Mouse (Mus musculus): ENCODE results near the gene Crybb2. TPM values are rescaled to one million over a fixed set of nuclear protein-coding genes. Genes with fewer than 3 reads are reported as not detected.
A peak's percentile ranks its signal among the peaks of the same experiment; 100 is the strongest.

Gene Crybb2
- polyA plus RNA-seq, 1 experiment from 2014 or later: not detected

- Histone ChIP-seq H3K4me3 (ENCODE audit: low read depth, low read length) (no peak overlapping the region), H3K4me2 (ENCODE audit: low read length) (no peak overlapping the region), H3K27ac (ENCODE audit: low read depth, low read length) (peak overlapping the region; percentile 48; the same call in 1 of the 2 replicates), H3K27me3 (replicated peaks; ENCODE audit: control insufficient read depth, insufficient read depth, low read length) (no peaks in the 10 kb centered on the region), H3K9me3 (replicated peaks; ENCODE audit: control insufficient read depth, low read length) (no peaks in the 10 kb centered on the region), H3K4me1 (ENCODE audit: control insufficient read depth, insufficient read depth, low read length) (peaks cover 11% of the 10 kb centered on the region), H3K9ac (ENCODE audit: low read length) (no peak overlapping the region), H3K36me3 (ENCODE audit: control insufficient read depth, insufficient read depth, low read length) (no peaks in the 10 kb centered on the region)
- no peak for ATAC-seq
- peak; percentile 40 for DNase-seq (ENCODE audit: low spot score)
- 49% methylated on average over 15 of the region's 15 CpGs for WGBS
These were observed 38.6 kb downstream of the Crybb2 start for GRCm38 (mm10) chr5:113031201-113031754.

GRCm38 (mm10) chr5:113030082-113030481 is 39.8 kb downstream of the Crybb2 start:
- no peak overlapping the region for H3K4me3 ChIP-seq (ENCODE audit: low read depth, low read length)
- no peak for ATAC-seq
- H3K36me3 ChIP-seq (ENCODE audit: control insufficient read depth, insufficient read depth, low read length): no peaks in the 10 kb centered on the region
- no peak overlapping the region for H3K4me2 ChIP-seq (ENCODE audit: low read length)
- H3K9me3 ChIP-seq (replicated peaks; ENCODE audit: control insufficient read depth, low read length): no peaks in the 10 kb centered on the region
- no peak overlapping the region for H3K27ac ChIP-seq (ENCODE audit: low read depth, low read length)
- 84% methylated on average over 3 of the region's 3 CpGs for whole genome bisulfite sequencing
- no peak for DNase-seq (ENCODE audit: low spot score)
- H3K4me1 ChIP-seq (ENCODE audit: control insufficient read depth, insufficient read depth, low read length): peaks cover 11% of the 10 kb centered on the region
- H3K27me3 ChIP-seq (replicated peaks; ENCODE audit: control insufficient read depth, insufficient read depth, low read length): no peaks in the 10 kb centered on the region
- no peak overlapping the region for H3K9ac ChIP-seq (ENCODE audit: low read length)

DNA sequence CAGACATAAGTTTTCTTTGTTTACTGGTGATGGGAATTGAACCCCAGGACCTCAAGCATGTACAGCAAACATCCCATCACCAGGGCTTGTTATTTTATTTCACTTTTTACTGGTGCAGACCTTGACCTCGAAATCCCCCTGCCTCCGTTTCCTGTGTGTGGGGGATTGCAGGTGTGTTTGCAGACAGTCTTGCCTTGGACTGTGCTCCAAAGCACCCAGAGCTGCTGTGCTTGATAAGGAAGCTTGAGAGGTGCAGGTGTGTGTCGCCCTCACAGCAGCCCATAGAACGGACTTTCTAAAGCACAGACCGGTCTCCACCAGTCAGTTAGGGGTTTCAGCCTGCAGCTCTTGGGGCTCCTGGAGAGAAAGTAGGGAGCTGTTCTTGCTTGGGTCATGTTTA is 43.2 kb downstream of the Crybb2 start:
- H3K4me1 ChIP-seq (ENCODE audit: control insufficient read depth, insufficient read depth, low read length): peaks cover 13% of the 10 kb centered on the region
- H3K4me2 ChIP-seq (ENCODE audit: low read length): no peak overlapping the region
- H3K9me3 ChIP-seq (replicated peaks; ENCODE audit: control insufficient read depth, low read length): no peaks in the 10 kb centered on the region
- no peaks in the 10 kb centered on the region for H3K27me3 ChIP-seq (replicated peaks; ENCODE audit: control insufficient read depth, insufficient read depth, low read length)
- ATAC-seq: no peak
- no peak overlapping the region for H3K4me3 ChIP-seq (ENCODE audit: low read depth, low read length)
- no peak overlapping the region for H3K9ac ChIP-seq (ENCODE audit: low read length)
- DNase-seq (ENCODE audit: low spot score): no peak
- H3K36me3 ChIP-seq (ENCODE audit: control insufficient read depth, insufficient read depth, low read length): no peaks in the 10 kb centered on the region
- no peak overlapping the region for H3K27ac ChIP-seq (ENCODE audit: low read depth, low read length)
- WGBS: 86% methylated on average over 5 of the region's 5 CpGs

GRCm38 (mm10) chr5:113024154-113024764 is 45.7 kb downstream of the Crybb2 start:
- Histone ChIP-seq H3K4me2 (ENCODE audit: low read length) (no peak overlapping the region), H3K27ac (ENCODE audit: low read depth, low read length) (no peak overlapping the region), H3K36me3 (ENCODE audit: control insufficient read depth, insufficient read depth, low read length) (no peaks in the 10 kb centered on the region), H3K4me3 (ENCODE audit: low read depth, low read length) (no peak overlapping the region), H3K27me3 (replicated peaks; ENCODE audit: control insufficient read depth, insufficient read depth, low read length) (no peaks in the 10 kb centered on the region), H3K4me1 (ENCODE audit: control insufficient read depth, insufficient read depth, low read length) (peaks cover 9% of the 10 kb centered on the region), H3K9ac (ENCODE audit: low read length) (no peak overlapping the region), H3K9me3 (replicated peaks; ENCODE audit: control insufficient read depth, low read length) (no peaks in the 10 kb centered on the region)
- peak; percentile 41 for DNase-seq (ENCODE audit: low spot score)
- 37% methylated on average over 18 of the region's 18 CpGs for WGBS
- ATAC-seq: peak; percentile 58

DNA sequence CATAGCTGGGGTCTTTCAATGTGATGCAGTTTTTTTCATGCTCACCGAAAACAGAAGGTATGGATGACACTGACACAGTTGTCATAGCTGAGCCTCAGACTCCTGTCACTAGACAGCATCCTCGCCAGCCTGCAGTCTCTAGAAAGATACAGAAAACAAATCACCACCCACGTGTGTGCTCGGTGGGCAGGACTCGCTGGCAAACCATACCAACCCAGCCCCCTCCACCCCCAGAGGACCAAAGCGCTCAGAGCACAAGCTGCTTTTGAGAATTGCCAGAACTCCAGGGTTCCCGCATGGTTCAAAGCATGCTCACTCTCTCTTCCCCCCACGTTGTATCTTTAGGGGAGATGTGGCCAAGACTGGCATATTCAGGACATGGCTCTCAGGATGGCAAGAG is 51.7 kb downstream of the Crybb2 start:
- Histone ChIP-seq H3K36me3 (ENCODE audit: control insufficient read depth, insufficient read depth, low read length) (no peaks in the 10 kb centered on the region), H3K9ac (ENCODE audit: low read length) (no peak overlapping the region), H3K9me3 (replicated peaks; ENCODE audit: control insufficient read depth, low read length) (no peaks in the 10 kb centered on the region), H3K27me3 (replicated peaks; ENCODE audit: control insufficient read depth, insufficient read depth, low read length) (0 out of 2 replicates have a peak, but pooled peaks cover 6% of the 10 kb centered on the region), H3K4me3 (ENCODE audit: low read depth, low read length) (no peak overlapping the region), H3K27ac (ENCODE audit: low read depth, low read length) (no peak overlapping the region), H3K4me1 (ENCODE audit: control insufficient read depth, insufficient read depth, low read length) (peaks cover 6% of the 10 kb centered on the region; the same call in 1 of the 2 replicates), H3K4me2 (ENCODE audit: low read length) (no peak overlapping the region)
- ATAC-seq: no peak
- 54% methylated on average over 8 of the region's 8 CpGs for WGBS
- DNase-seq (ENCODE audit: low spot score): no peak

DNA sequence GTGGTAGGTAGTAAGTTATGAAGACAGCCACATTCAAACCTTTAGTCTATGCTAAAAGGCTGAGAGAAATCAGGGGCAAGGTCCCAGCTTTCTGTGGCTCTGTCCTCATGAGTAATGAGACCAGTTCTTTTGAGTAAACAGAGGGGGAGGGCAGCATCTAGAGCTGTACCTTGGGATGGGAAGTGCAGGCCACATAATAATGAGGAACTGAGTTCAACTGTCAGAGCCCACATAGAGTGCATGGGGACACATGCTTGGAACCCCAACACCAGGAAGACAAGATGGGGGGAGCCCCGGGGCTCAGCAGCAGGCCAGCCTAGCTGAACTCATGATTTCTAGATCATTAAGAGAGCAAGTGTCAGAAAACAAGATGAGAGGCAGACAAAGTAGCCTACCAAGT is 52.9 kb downstream of the Crybb2 start:
- ATAC-seq (no peak), DNase-seq (ENCODE audit: low spot score) (no peak)
- no peaks in the 10 kb centered on the region for H3K36me3 ChIP-seq (ENCODE audit: control insufficient read depth, insufficient read depth, low read length)
- H3K4me1 ChIP-seq (ENCODE audit: control insufficient read depth, insufficient read depth, low read length): peaks cover 6% of the 10 kb centered on the region; the same call in 1 of the 2 replicates
- no peak overlapping the region for H3K4me3 ChIP-seq (ENCODE audit: low read depth, low read length)
- H3K4me2 ChIP-seq (ENCODE audit: low read length): no peak overlapping the region
- H3K27ac ChIP-seq (ENCODE audit: low read depth, low read length): no peak overlapping the region
- H3K9me3 ChIP-seq (replicated peaks; ENCODE audit: control insufficient read depth, low read length): no peaks in the 10 kb centered on the region
- 95% methylated on average over 1 of the region's 1 CpGs for WGBS
- no peak overlapping the region for H3K9ac ChIP-seq (ENCODE audit: low read length)
- H3K27me3 ChIP-seq (replicated peaks; ENCODE audit: control insufficient read depth, insufficient read depth, low read length): 0 out of 2 replicates have a peak, but pooled peaks cover 6% of the 10 kb centered on the region

DNA sequence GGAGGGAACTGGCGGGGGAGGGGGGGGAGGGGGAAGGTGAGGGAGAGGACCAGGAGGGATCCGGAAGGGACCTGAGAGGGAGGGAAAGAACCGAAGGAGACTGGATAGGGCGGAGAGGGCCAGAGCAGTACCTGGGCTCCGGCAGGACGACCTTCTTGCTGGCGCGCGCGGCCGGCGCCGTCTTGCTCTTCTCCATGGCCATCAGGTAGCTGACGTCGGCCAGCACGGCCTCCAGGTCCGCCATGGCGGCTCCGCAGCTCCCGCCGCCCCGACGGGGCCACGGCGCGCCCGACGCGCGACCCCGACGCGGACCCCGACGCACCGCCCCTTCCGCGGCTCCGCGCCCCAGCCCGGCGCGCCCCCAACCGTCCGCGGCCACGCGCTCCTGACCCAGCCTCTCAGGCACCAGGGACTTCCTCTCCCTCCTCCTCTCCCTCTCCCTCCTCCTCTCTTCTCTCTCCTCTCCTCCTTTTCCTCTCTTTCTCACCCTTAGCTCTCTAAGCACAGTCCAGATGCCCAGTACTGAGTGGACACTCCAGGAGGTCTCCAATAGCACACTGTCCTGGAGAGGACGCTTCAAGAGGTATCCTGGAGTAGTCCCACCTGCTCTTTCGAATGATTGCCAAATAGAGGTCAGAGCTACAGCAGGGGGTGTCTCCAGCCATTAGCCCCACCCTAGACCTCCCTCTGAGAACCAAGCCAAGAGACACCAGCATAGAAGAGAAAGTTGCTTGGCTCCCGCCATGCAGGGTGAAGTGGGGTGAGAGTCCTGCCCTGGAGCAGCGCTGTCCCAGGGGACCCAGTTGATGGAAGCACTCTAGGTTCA is 54.5 kb downstream of the Crybb2 start, which contains the start of gene Grk3:
Gene Grk3 (minus strand): TSS at position 556 of the 826 bp plus-strand sequence.
- peak within 1 kb of the TSS; percentile 56 for H3K4me3 ChIP-seq (ENCODE audit: low read depth, low read length)
- no peaks in the 10 kb centered on the region for H3K36me3 ChIP-seq (ENCODE audit: control insufficient read depth, insufficient read depth, low read length)
- DNase-seq (ENCODE audit: low spot score) (peak; percentile 56), ATAC-seq (peak; percentile 71)
- peaks cover 6% of the 10 kb centered on the region; the same call in 1 of the 2 replicates for H3K4me1 ChIP-seq (ENCODE audit: control insufficient read depth, insufficient read depth, low read length)
- H3K4me2 ChIP-seq (ENCODE audit: low read length): peak within 1 kb of the TSS; percentile 67
- 0 out of 2 replicates have a peak, but pooled peaks cover 6% of the 10 kb centered on the region for H3K27me3 ChIP-seq (replicated peaks; ENCODE audit: control insufficient read depth, insufficient read depth, low read length)
- H3K9ac ChIP-seq (ENCODE audit: low read length): peak within 1 kb of the TSS; percentile 73
- H3K9me3 ChIP-seq (replicated peaks; ENCODE audit: control insufficient read depth, low read length): no peaks in the 10 kb centered on the region
- H3K27ac ChIP-seq (ENCODE audit: low read depth, low read length): no peak within 1 kb of the TSS
- 3% methylated on average over 51 of the region's 52 CpGs for WGBS

DNA sequence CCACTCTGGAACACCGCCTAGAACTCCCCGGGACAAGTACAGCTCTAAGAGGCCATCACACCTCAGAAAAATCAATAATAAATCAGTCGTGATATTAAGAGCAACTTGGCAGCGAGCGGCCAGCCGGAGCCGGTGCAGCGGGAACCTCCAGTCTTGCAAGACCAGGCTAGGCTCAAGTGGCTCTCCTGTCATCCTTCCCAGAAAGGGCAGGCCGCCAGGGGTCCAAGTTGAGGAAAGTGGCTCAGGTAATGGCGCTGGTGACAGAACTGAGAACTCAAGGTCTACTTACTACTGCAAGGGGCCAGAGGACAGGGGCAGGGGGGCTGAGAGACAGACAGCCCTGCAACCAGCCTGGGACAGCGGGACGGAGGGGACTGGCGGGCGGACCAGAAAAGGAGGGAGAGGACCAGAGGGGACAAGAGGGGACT is 55.1 kb downstream of the Crybb2 start:
- Histone ChIP-seq H3K27me3 (replicated peaks; ENCODE audit: control insufficient read depth, insufficient read depth, low read length) (0 out of 2 replicates have a peak, but pooled peaks cover 6% of the 10 kb centered on the region), H3K36me3 (ENCODE audit: control insufficient read depth, insufficient read depth, low read length) (no peaks in the 10 kb centered on the region), H3K9ac (ENCODE audit: low read length) (peak overlapping the region; percentile 73), H3K4me3 (ENCODE audit: low read depth, low read length) (peak overlapping the region; percentile 56), H3K4me1 (ENCODE audit: control insufficient read depth, insufficient read depth, low read length) (peaks cover 6% of the 10 kb centered on the region; the same call in 1 of the 2 replicates), H3K9me3 (replicated peaks; ENCODE audit: control insufficient read depth, low read length) (no peaks in the 10 kb centered on the region), H3K4me2 (ENCODE audit: low read length) (peak overlapping the region; percentile 67), H3K27ac (ENCODE audit: low read depth, low read length) (no peak overlapping the region)
- 1% methylated on average over 14 of the region's 14 CpGs for WGBS
- ATAC-seq: no peak
- peak; percentile 41 for DNase-seq (ENCODE audit: low spot score)
